In genomic region chr10:60825955-60826354, GRCm38 (mm10) we compare ENCODE assay signal across 9 mouse cellular contexts. TPM values are rescaled to one million over a fixed set of nuclear protein-coding genes. Genes with fewer than 3 reads are reported as not detected.
A peak's percentile ranks its signal among the peaks of the same experiment; 100 is the strongest.
DNase-seq lines count a peak whose midpoint lies in the region; ATAC-seq lines count a peak whose summit lies in the region.
"Had no signal": no experiment of that assay in that cellular context is flagged by ENCODE, and none has a peak within 500 bp of the region (broad histone marks: within the 10 kb centered on the region; RNA-seq: fewer than 3 reads in every experiment).

No protein-coding gene starts in this region.

- peaks cover 46% of the 10 kb centered on the region for H3K4me1 ChIP-seq in lung, embryonic 16.5 days (replicated peaks; ENCODE audit: control insufficient read depth, insufficient read depth, low read length)
- H3K4me1 ChIP-seq in limb, embryonic 10.5 days: peaks cover 98% of the 10 kb centered on the region
- no peaks in the 10 kb centered on the region for H3K4me1 ChIP-seq in stomach, embryonic 14.5 days (ENCODE audit: control insufficient read depth, insufficient read depth, low read length)

- no peaks in the 10 kb centered on the region; the same call in 1 of the 2 replicates for H3K27me3 ChIP-seq in lung, embryonic 16.5 days (ENCODE audit: control insufficient read depth, insufficient read depth, low read depth, low read length)
- H3K27me3 ChIP-seq in limb, embryonic 10.5 days (ENCODE audit: low read depth, poor library complexity, severe bottlenecking): peaks cover 19% of the 10 kb centered on the region
- peaks cover 13% of the 10 kb centered on the region; the same call in 1 of the 2 replicates for H3K27me3 ChIP-seq in stomach, embryonic 14.5 days (ENCODE audit: control insufficient read depth, insufficient read depth, low read length)

- peak overlapping the region; percentile 88; the same call in 1 of the 2 replicates for H3K4me2 ChIP-seq in lung, embryonic 16.5 days (ENCODE audit: low read depth, low read length)
- peak overlapping the region; percentile 61; the same call in 1 of the 2 replicates for H3K4me2 ChIP-seq in stomach, embryonic 14.5 days (replicated peaks; ENCODE audit: low read depth, low read length)

- 42% methylated on average over 6 of the region's 6 CpGs for WGBS in lung, embryonic 16.5 days
- 33% methylated on average over 6 of the region's 6 CpGs for WGBS in limb, embryonic 10.5 days
- WGBS in stomach, embryonic 14.5 days: 37% methylated on average over 6 of the region's 6 CpGs

- no peak overlapping the region for H3K9ac ChIP-seq in lung, embryonic 16.5 days (ENCODE audit: low read length)
- no peak overlapping the region for H3K9ac ChIP-seq in stomach, embryonic 14.5 days (replicated peaks; ENCODE audit: low read depth, low read length)

- no peak overlapping the region for H3K27ac ChIP-seq in lung, embryonic 16.5 days (ENCODE audit: low read length)
- peak overlapping the region; percentile 87 for H3K27ac ChIP-seq in limb, embryonic 10.5 days
- H3K27ac ChIP-seq in stomach, embryonic 14.5 days (ENCODE audit: low read length): no peak overlapping the region
- H3K27ac ChIP-seq: macrophage had no signal

- no peaks in the 10 kb centered on the region for H3K36me3 ChIP-seq in lung, embryonic 16.5 days (ENCODE audit: control insufficient read depth, insufficient read depth, low read length)
- 0 out of 2 replicates have a peak, but pooled peaks cover 4% of the 10 kb centered on the region for H3K36me3 ChIP-seq in limb, embryonic 10.5 days
- H3K36me3 ChIP-seq in stomach, embryonic 14.5 days (ENCODE audit: control insufficient read depth, insufficient read depth, low read length): no peaks in the 10 kb centered on the region

- ATAC-seq in lung, embryonic 16.5 days (ENCODE audit: low read depth): no peak
- ATAC-seq in stomach, embryonic 14.5 days (ENCODE audit: insufficient number of reproducible peaks, insufficient read depth, low FRiP score, low read depth): no peak

- H3K4me3 ChIP-seq in lung, embryonic 16.5 days (ENCODE audit: low read length): 0 out of 2 replicates have a peak overlapping the region, but pooled peaks have one; percentile 51
- peak overlapping the region; percentile 86 for H3K4me3 ChIP-seq in limb, embryonic 10.5 days
- no peak overlapping the region for H3K4me3 ChIP-seq in stomach, embryonic 14.5 days (ENCODE audit: low read depth, low read length)

- DNase-seq in cerebellum, adult 11-12 months: peak; percentile 54
- DNase-seq in cerebellum, adult 8-10 months: no peak
- DNase-seq in lung, postnatal 36 days: no peak
- no peak for DNase-seq in limb, embryonic 10.5 days (ENCODE audit: low spot score)
- DNase-seq in cerebellum, adult 11 months: no peak
- no peak for DNase-seq in B cell, adult 2 months

- no peaks in the 10 kb centered on the region for H3K9me3 ChIP-seq in lung, embryonic 16.5 days (ENCODE audit: control insufficient read depth, low read length)
- H3K9me3 ChIP-seq in limb, embryonic 10.5 days (replicated peaks): no peaks in the 10 kb centered on the region
- no peaks in the 10 kb centered on the region for H3K9me3 ChIP-seq in stomach, embryonic 14.5 days (ENCODE audit: control insufficient read depth, low read depth, low read length)

RNA-seq across cellular contexts. Expression of gene Unc5b, which starts 5.4 kb away (rescaled TPM):
- 6.7 and 7.3 TPM in 2 replicates for polyA plus RNA-seq in lung, embryonic 16.5 days (2015; fragmentation: Nextera tagmentation; extraction: Ambion mirVana)
- 10.2 and 11.8 TPM in 2 replicates for polyA plus RNA-seq in limb, embryonic 10.5 days (2016; fragmentation: Nextera tagmentation; extraction: Ambion mirVana)
- 4.2 and 4.4 TPM in 2 replicates for polyA plus RNA-seq in stomach, embryonic 14.5 days (2014; fragmentation: Nextera tagmentation; extraction: Ambion mirVana)
